ENCODE assay signal across 12 mouse cellular contexts in genomic region chr10:61134041-61134440, GRCm38 (mm10). TPM values are rescaled to one million over a fixed set of nuclear protein-coding genes. Genes with fewer than 3 reads are reported as not detected.
"Had no signal": no experiment of that assay in that cellular context is flagged by ENCODE, and none has a peak within 500 bp of the region (broad histone marks: within the 10 kb centered on the region; RNA-seq: fewer than 3 reads in every experiment).

No protein-coding gene starts in this region.

- H3K9me3 ChIP-seq: kidney, embryonic 15.5 days; limb, embryonic 13.5 days; liver, embryonic 15.5 days; midbrain, embryonic 13.5 days; neural tube, embryonic 12.5 days had no signal

- H3K27ac ChIP-seq: kidney, embryonic 15.5 days; limb, embryonic 13.5 days; liver, embryonic 15.5 days; midbrain, embryonic 13.5 days; neural tube, embryonic 12.5 days; stomach, postnatal 0 days had no signal

- ATAC-seq: midbrain, embryonic 13.5 days had no signal

- H3K4me2 ChIP-seq: kidney, embryonic 15.5 days; limb, embryonic 13.5 days; liver, embryonic 15.5 days; midbrain, embryonic 13.5 days; neural tube, embryonic 12.5 days had no signal

- H3K36me3 ChIP-seq: liver, embryonic 15.5 days had no signal

- DNase-seq: kidney, postnatal 14 days; left cerebral cortex, postnatal 4 days; lung, adult 2 months; lung, postnatal 10 days had no signal

- H3K4me1 ChIP-seq: kidney, embryonic 15.5 days; limb, embryonic 13.5 days; neural tube, embryonic 12.5 days had no signal

- H3K4me3 ChIP-seq: kidney, embryonic 15.5 days; limb, embryonic 13.5 days; liver, embryonic 15.5 days; midbrain, embryonic 13.5 days; neural tube, embryonic 12.5 days had no signal

- H3K27me3 ChIP-seq: kidney, embryonic 15.5 days; limb, embryonic 13.5 days; liver, embryonic 15.5 days; midbrain, embryonic 13.5 days; neural tube, embryonic 12.5 days had no signal

- H3K9ac ChIP-seq: kidney, embryonic 15.5 days; limb, embryonic 13.5 days; liver, embryonic 15.5 days; midbrain, embryonic 13.5 days; neural tube, embryonic 12.5 days had no signal

RNA-seq across cellular contexts. Expression of gene Tbata, which starts 37.7 kb away (rescaled TPM):
- total RNA-seq: liver, adult 2 months; neutrophil, adult 5-6 weeks had no signal
- polyA plus RNA-seq: limb, embryonic 13.5 days; liver, adult 2 months; liver, embryonic 15.5 days had no signal

RNA-seq across cellular contexts. Expression of gene Pcbd1, which starts 44.9 kb away (rescaled TPM):
- total RNA-seq: neutrophil, adult 5-6 weeks had no signal
